Mouse (Mus musculus) E14TG2a.4 (cell line): ENCODE data around the gene Cnr1.

Source experiments
- CTCF ChIP-seq: conservative IDR thresholded peaks from 2 replicates; pipeline ENCODE4 v1.5.1; 2014; ENCODE audit warnings: low read length
- POU5F1 ChIP-seq: IDR thresholded peaks from 2 replicates; pipeline ENCODE4 v1.6.1; 2014; ENCODE audit warnings: low read length, borderline replicate concordance

DNA sequence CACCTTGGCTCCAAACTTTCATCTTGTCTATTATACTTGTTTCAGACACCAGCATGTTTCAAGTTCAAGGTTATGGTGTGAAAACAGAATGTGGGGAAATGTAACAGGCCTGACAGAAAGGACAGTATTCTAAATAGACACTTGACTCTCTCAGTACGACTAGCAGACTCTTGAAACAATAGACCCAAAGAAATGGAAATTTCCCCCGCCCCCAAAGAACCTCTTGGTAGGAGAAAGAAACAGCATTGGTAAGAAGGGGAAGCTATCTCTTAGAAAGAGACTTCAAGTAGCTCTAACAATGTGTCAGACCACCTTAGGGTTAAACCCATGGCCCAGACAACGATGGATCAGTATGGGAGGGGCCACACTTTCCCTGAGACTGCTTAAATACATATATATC, 15.6 kb upstream of the Cnr1 start:
- TF ChIP-seq CTCF = no peak
- TF ChIP-seq POU5F1 = no peak
